Mouse (Mus musculus) ES-Bruce4 (cell line): ENCODE data around the gene Otud1. TPM values are rescaled to one million over a fixed set of nuclear protein-coding genes. Genes with fewer than 3 reads are reported as not detected.

Experiments
- H3K27ac ChIP-seq: 2 replicates; pipeline ENCODE4 v1.5.1; 2012; ENCODE audit warnings: low read length, inconsistent platforms; ENCODE audit not compliant: insufficient read depth
- H3K27me3 ChIP-seq: 2 replicates; pipeline ENCODE4 v1.6.1; 2012; ENCODE audit warnings: mild to moderate bottlenecking, low read length, inconsistent platforms; ENCODE audit not compliant: control insufficient read depth, poor library complexity, insufficient read depth, severe bottlenecking
- H3K36me3 ChIP-seq: 2 replicates; pipeline ENCODE4 v1.6.1; 2012; ENCODE audit warnings: inconsistent platforms, mild to moderate bottlenecking, low read length, moderate library complexity; ENCODE audit not compliant: control insufficient read depth, poor library complexity, insufficient read depth, severe bottlenecking
- H3K4me1 ChIP-seq: one replicate; pipeline ENCODE4 v1.8.1; 2011; ENCODE audit warnings: low read length; ENCODE audit not compliant: control insufficient read depth, insufficient read depth
- H3K4me3 ChIP-seq: 2 replicates; pipeline ENCODE4 v1.5.1; 2011; ENCODE audit warnings: low read depth, mild to moderate bottlenecking, low read length
- H3K9ac ChIP-seq: 2 replicates; pipeline ENCODE4 v1.6.1; 2012; ENCODE audit warnings: low read depth, mild to moderate bottlenecking, inconsistent platforms; ENCODE audit not compliant: poor library complexity, severe bottlenecking
- H3K9me3 ChIP-seq: replicated peaks from 2 replicates; pipeline ENCODE4 v1.6.1; 2012; ENCODE audit warnings: mild to moderate bottlenecking, low read length, inconsistent platforms; ENCODE audit not compliant: control insufficient read depth, poor library complexity, insufficient read depth, severe bottlenecking
- CTCF ChIP-seq: IDR thresholded peaks from one replicate; pipeline ENCODE4 v1.8.1; 2011; ENCODE audit warnings: low read depth, low read length
- EP300 ChIP-seq: IDR thresholded peaks from 2 replicates; pipeline ENCODE4 v1.6.1; 2011; ENCODE audit warnings: low read depth, low read length; ENCODE audit not compliant: insufficient read depth
- POLR2A ChIP-seq: IDR thresholded peaks from one replicate; pipeline ENCODE4 v1.8.1; 2011; ENCODE audit warnings: low read length; ENCODE audit not compliant: insufficient read depth
- polyA plus RNA-seq: library from polyadenylated mRNA; stranded (reverse); fragments of >200 nt; gene quantifications from 2 replicates; pipeline ENCODE4 v1.2.4, GENCODE M21; 2011; ENCODE audit warnings: low read depth; ENCODE audit not compliant: missing spikeins, insufficient read depth, insufficient read length

Otud1 gene
- polyA plus RNA-seq, 1 experiment = 10.7 TPM

- TF ChIP-seq POLR2A (no peak), EP300 (no peak)
- H3K9ac ChIP-seq = peak overlapping the region; percentile 99
- peak overlapping the region; percentile 72 for H3K4me3 ChIP-seq
- H3K27me3 ChIP-seq = no peaks in the 10 kb centered on the region
- H3K27ac ChIP-seq = peak overlapping the region; percentile 40; the same call in 1 of the 2 replicates
- H3K36me3 ChIP-seq = no peaks in the 10 kb centered on the region
- no peaks in the 10 kb centered on the region for H3K4me1 ChIP-seq
- H3K9me3 ChIP-seq = no peaks in the 10 kb centered on the region
These were observed 483 bp downstream of the Otud1 start for GRCm38 (mm10) chr2:19657881-19658589.

- Histone ChIP-seq H3K36me3 (no peaks in the 10 kb centered on the region), H3K9me3 (no peaks in the 10 kb centered on the region), H3K4me1 (no peaks in the 10 kb centered on the region), H3K27ac (no peak overlapping the region), H3K4me3 (peak overlapping the region; percentile 72), H3K27me3 (no peaks in the 10 kb centered on the region), H3K9ac (peak overlapping the region; percentile 99)
- TF ChIP-seq POLR2A (no peak), EP300 (no peak), CTCF (no peak)
These were observed 1.3 kb downstream of the Otud1 start for GRCm38 (mm10) chr2:19658661-19659384.

DNA sequence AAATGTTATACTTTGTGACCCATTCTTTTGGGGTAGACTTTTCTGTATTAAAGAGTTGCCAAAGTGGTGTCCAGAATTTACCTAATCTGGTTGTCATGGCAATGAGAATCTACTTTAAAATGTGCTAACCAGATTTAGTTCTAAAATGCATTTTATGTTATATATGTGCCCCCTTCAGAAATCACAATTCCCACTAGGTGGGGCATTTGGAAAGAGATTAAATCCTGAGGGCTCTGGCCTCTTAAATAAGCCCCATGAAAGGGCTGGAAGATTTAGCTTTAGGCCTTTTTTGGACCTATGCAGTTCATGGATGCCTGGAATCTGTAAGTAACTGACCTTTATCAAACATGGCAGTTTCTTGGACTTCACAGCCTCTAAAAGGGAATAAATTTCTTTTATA is 3.3 kb downstream of the Otud1 start:
- Histone ChIP-seq H3K36me3 (no peaks in the 10 kb centered on the region), H3K27me3 (no peaks in the 10 kb centered on the region), H3K9ac (no peak overlapping the region), H3K4me3 (no peak overlapping the region), H3K27ac (no peak overlapping the region), H3K9me3 (no peaks in the 10 kb centered on the region), H3K4me1 (no peaks in the 10 kb centered on the region)
- TF ChIP-seq EP300 = no peak
- no peak for TF ChIP-seq POLR2A
- TF ChIP-seq CTCF = no peak

GRCm38 (mm10) chr2:19663146-19663848 is 5.7 kb downstream of the Otud1 start:
- Histone ChIP-seq H3K9me3 (no peaks in the 10 kb centered on the region), H3K36me3 (no peaks in the 10 kb centered on the region), H3K27ac (no peak overlapping the region), H3K4me1 (no peaks in the 10 kb centered on the region), H3K4me3 (no peak overlapping the region), H3K27me3 (no peaks in the 10 kb centered on the region), H3K9ac (no peak overlapping the region)
- TF ChIP-seq CTCF (no peak), EP300 (no peak), POLR2A (no peak)

DNA sequence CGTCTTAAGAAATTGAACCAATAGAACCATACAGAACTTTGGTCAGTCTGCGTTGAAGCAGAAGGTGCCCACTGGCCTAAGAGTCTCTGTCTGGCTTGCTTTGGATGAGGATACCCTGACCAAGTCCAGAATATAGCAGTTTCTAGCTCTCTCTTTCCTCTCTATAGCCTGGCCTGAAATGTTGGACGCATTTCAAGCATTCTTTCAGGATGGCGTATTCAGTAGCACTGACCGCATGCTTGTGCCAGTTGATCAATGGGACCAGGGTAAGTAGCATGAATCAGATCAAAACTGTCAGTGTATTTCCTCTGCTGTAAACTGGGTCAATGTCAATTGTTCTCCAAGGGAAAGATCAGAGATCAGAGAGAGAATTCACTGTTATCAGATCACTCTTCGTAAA is 6.6 kb downstream of the Otud1 start:
- Histone ChIP-seq H3K9ac (no peak overlapping the region), H3K36me3 (no peaks in the 10 kb centered on the region), H3K27me3 (no peaks in the 10 kb centered on the region), H3K9me3 (no peaks in the 10 kb centered on the region), H3K4me1 (no peaks in the 10 kb centered on the region), H3K4me3 (no peak overlapping the region), H3K27ac (no peak overlapping the region)
- TF ChIP-seq CTCF (no peak), EP300 (no peak), POLR2A (no peak)
